Mouse (Mus musculus) c-Kit-positive CD71-positive TER-119-negative erythroid progenitor cells, embryonic 14.5 days (primary cell): ENCODE data around the gene Btg2.

Source experiments
- DNase-seq: peaks from one replicate; pipeline ENCODE4 v3.0.0-alpha.2; 2013; ENCODE audit warnings: low read depth

The Btg2 gene

DNA sequence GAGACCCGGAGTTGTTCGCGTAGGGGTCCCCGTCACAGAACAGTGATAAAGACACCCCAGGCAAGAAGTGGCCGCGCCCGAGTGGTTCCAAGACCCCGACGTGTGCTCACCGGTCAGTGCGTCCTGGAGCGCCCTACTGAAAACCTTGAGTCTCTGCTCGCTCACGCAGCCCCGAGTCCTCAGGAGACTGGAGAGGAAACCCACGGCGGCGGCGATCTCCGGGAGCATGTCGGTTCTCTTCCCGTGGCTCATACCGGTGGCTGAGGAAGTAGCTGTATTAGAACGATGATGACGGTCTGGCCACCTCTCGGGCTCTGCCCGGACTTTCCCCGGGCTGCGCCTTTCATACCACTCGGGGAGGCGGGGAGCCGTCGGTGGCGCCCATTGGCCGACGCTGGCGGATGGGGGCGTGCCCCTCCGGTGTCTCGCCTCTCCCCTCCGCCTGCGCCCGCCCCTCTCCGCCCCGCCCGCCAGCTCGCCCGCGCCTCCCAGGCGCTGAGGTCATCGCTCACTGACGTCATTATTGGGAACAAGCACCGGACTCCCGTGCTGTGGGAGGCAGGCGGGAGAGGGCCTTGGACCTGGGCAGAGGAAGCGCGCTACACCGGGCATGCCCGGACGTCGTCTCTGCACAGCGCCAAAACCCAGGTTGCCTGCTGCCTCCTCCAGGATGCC is at the start of gene Btg2:
Gene Btg2 (minus strand): TSS at position 319 of the 675 bp plus-strand sequence.
- DNase-seq: peak; percentile 91

GRCm38 (mm10) chr1:134122195-134122594 is 43.3 kb upstream of the Btg2 start:
- DNase-seq: no peak

- DNase-seq: no peak
Observed at GRCm38 (mm10) chr1:134120179-134120578, 41.3 kb upstream of the Btg2 start.

DNA sequence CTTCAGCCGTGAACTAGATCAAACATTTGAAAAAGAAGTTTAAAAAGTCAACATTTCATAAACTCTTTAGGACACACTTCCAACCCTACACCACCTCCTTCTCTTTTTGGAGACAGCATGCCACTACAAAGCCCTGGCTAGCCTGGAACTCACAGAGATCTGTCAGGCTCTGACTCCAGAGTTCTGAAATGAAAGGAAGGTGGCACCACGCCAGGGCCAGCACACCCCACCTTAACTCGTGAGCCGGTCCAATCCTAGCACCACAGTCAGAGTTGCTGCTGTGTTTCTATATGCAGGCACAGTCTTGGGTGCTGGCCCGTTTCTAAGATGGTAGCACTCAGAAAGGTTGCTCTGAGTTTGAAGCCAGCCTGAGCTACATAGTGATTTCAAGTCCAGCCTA is 38.2 kb upstream of the Btg2 start:
- DNase-seq: no peak

- no peak for DNase-seq
Observed at GRCm38 (mm10) chr1:134115424-134115823, 36.5 kb upstream of the Btg2 start.

DNA sequence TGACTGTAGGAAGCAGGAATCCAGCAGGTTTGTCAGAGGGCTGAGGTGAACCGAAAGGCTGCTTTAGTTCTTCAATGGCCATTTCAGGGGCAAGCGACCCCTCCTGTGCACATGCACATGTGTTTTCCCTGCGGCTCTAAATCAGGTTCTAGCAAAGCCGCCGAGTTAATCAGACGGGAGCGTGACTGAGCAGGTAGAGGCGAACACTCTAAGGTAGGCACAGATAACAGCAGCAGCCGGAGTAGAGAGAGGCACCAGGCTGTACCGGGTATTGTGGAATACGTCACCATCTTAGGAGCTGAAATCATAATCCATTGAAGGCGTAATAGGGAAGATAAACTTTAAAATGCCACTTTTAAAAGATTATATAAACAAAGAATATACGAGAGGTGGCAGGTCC is 35.8 kb upstream of the Btg2 start:
- DNase-seq: no peak

GRCm38 (mm10) chr1:134114018-134114417 is 35.1 kb upstream of the Btg2 start:
- DNase-seq: no peak

GRCm38 (mm10) chr1:134113560-134113959 is 34.6 kb upstream of the Btg2 start:
- DNase-seq: no peak

- DNase-seq: no peak
Observed at GRCm38 (mm10) chr1:134110979-134111378, 32.1 kb upstream of the Btg2 start, which contains the start of gene Chit1. TSS of gene Chit1 (plus strand) at chr1:134111242.

GRCm38 (mm10) chr1:134110449-134110848 is 31.5 kb upstream of the Btg2 start:
- DNase-seq: no peak

DNA sequence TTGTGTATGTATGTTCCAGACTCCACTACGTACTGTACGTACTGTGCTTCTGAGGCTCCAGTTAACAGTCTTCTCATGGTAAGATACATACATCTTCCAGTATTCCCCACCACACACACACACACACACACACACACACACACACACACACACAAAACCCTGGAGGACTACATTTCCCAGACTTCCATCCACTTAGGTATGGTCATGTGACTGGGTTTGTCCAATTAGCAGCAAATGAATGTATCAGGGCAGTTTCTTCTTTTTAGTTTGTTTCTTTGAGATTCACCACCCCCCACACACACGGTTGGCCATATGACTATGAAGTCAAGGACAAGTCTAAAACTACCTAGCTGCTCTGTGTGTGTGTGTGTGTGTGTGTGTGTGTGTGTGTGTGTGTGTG is 31.1 kb upstream of the Btg2 start:
- DNase-seq: no peak

GRCm38 (mm10) chr1:134107777-134108176 is 28.9 kb upstream of the Btg2 start:
- no peak for DNase-seq

GRCm38 (mm10) chr1:134106719-134107118 is 27.8 kb upstream of the Btg2 start:
- no peak for DNase-seq

DNA sequence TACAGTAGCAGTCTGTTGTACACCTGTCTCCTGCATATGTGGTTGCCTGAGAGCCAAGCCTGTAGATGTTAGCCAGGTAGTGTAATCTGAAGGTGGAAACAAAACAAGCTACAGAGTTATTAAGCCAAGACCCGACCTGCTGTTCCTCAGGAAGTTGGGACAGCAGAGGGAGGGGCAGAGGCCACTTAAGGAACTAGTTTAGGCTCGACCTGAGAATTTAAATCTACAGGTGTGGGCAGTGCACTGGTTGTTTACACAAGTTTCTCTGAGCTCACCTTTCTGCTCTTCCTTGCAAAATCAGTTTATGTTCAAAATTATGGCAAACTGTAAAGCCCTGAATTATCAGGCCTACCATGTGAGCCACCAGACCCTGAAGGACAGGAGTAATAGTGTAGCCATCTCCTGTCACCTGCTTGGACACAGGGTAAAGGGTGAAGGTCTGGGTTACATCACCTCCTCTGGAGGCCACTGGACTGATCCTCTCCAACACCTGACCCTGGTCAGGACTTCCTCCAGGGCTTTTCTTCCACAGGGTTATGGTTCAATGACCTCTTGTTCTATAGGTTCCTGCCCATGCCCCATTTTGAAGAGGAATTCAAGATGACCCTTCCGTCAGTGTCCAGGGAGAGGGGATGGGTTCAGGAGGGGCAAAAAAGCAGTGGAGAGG is 27.0 kb upstream of the Btg2 start:
- DNase-seq: no peak

DNA sequence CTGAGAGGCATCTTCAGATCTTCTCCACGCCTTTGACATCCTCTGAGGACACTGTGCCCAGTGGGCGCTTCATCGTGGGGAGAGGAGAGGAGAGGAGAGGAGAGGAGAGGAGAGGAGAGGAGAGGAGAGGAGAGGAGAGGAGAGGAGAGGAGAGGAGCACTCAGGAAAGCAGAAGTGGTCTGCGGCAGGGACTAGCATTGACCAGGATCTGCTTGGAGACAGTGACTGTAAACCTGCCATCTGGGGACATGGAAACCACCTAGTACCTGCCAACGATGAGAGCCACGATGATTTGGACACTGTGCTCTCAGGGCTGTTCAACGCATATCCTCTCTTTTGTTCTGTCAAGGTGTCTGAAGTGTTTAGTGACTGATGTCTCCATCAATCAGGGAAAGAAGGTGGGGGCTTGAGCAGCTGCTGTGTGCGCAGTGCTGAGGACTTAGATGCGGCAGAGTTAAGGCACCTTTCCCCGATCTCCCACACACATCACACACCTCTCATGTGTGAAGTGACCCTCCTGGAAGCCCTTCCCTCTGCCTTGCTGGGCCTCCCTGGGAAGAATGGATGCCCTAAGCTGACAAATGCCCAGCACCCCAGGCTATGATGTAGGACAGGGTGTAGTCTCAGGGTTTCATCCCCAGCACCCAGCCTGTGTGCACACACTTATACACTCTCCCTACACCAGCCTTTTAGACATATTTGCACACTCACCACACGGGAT is 26.3 kb upstream of the Btg2 start:
- no peak for DNase-seq

DNA sequence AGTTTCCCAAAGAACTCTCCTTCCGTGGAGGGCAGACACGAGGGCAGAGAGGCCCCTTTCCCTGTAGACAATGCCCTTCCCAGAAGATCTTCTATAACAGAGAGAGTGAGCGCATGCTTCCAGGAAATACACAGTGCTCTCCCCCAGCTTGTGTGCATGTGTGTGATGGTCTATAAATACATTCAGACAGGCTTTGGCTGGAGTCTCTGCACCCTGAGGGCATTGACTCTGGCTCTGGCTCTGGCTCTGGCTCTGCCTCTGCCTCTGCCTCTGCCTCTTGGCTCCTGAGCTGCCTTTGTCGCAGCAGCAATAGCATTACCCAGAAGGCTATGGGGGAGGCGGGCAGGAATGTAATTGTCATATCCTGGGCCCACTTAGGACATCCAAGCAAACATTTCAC is 24.9 kb upstream of the Btg2 start:
- no peak for DNase-seq

DNA sequence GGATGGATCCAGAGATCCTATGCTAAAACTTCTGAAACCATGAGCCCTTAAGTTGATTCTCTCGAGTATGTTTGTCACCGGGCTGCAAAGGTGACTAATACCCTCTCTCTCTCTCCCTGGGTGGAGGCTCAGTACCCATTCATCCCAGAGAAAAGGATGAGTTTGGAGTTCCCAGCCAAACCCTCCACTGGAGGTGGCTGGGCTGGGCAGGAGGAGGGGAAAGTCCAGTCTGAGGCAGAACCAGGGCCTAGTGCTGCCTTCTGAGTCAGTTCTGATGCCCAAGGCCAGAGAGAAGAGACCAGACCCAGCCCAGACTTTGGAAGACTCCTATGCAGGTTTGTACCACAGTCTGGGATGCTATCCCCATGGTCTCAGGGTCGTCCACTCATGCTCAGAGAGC is 22.7 kb upstream of the Btg2 start:
- DNase-seq: no peak

DNA sequence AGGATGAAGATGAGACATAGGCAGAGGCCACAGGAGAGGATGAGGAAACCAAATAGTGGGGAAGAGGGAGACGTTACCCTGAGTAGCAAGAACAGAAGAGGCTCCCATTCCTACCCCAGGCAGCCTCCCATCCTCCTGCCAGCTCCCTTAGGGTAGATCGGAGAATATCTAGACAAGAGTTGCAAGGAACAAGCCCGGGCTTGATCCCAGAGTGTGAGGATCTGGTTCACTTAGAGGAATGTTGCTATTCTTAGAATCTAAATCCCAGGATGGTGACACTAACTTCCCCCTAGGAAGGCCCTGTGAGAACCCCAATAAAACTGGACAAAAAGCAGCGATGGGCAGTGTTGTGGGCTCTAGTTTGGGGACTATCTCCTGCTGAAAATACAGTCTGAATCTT is 22.0 kb upstream of the Btg2 start:
- DNase-seq: no peak

GRCm38 (mm10) chr1:134100401-134100800 is 21.5 kb upstream of the Btg2 start:
- DNase-seq: no peak

- no peak for DNase-seq
Observed at GRCm38 (mm10) chr1:134099516-134100235, 20.8 kb upstream of the Btg2 start.

GRCm38 (mm10) chr1:134098726-134099515 is 20.0 kb upstream of the Btg2 start:
- DNase-seq: peak; percentile 87
